Mouse (Mus musculus): ENCODE data around the gene Ttc30a1.

Ttc30a1 gene

GRCm38 (mm10) chr2:75981440-75982081 lies at the start of gene Ttc30a1:
Ttc30a1 (minus strand) TSS chr2:75981967.
- in situ Hi-C loops (cut with MboI; ENCODE audit: unreplicated experiment in 2 of 2), result loop anchor here in 1 of 2 experiments (25.0 kb wide), 2 partner anchors 381 to 1731 kb away; partner anchors contain the start of genes Cyct and Rbm45

DNA sequence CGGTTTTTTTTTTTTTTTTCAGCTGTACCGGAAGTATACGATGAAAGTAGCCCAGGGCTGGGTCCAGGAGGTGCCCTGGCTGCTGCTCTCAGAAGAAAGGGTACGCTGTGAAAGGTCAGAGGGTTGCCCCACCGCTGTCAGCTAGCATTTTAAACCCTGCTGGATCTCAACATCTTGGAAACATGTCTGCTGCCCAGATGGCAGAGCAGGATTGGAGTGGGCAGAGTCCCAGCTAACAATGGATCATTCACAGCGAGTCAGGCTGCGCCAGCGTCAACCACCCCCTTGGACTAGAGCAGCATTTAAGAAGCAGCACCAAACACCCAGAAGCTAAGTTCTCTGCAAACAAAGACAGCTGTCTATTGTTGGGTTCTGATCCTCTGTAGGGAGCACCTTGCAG lies 48.3 kb upstream of the Ttc30a1 start:
- in situ Hi-C loops (cut with MboI; ENCODE audit: unreplicated experiment in 2 of 2), result no loop called here

DNA sequence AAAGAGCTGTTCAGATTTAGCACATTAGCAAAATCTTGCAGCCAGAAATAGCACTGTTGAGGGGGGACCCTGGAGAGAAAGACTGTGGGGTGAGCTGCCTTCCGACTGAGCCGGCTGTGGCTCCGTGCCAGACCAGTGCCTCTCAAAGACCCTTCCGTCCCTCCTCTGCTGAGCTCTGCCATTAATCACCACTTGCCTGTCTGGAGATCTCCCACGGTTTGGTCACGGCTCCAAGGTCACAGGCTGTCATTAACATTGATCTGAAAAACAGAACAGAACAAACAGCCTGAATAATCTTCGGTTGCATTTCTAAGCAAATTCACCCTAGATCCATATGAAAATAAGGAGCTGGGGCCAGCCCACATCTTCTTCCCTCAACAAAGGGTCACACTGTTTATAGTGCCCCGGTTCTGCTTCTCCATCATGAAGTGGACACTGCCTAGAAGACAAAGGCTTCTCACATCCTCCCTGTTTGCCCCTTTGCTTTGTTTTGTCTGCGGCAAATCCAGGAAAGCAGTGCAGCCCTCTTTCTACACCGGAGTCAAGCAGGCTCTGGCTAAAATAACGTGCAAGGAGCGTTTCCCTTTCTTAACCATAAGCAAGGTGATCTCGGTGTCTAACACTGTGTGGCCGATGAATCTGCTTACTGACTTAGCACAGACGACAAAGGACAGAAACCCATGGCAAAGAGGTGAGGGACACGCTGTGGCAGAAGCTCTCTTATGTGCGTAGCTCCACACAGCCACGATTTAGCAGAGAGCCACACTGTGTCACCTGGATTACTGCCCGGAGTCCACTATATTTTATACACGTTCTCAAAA lies 47.5 kb upstream of the Ttc30a1 start:
- in situ Hi-C loops (cut with MboI; ENCODE audit: unreplicated experiment in 2 of 2), result no loop called here

GRCm38 (mm10) chr2:76016890-76017289 lies 35.1 kb upstream of the Ttc30a1 start:
- in situ Hi-C loops (cut with MboI; ENCODE audit: unreplicated experiment in 2 of 2), result loop anchor here in 1 of 2 experiments (25.0 kb wide), 1 partner anchor 1280 kb away; the partner anchor contains the start of gene Gm28230

DNA sequence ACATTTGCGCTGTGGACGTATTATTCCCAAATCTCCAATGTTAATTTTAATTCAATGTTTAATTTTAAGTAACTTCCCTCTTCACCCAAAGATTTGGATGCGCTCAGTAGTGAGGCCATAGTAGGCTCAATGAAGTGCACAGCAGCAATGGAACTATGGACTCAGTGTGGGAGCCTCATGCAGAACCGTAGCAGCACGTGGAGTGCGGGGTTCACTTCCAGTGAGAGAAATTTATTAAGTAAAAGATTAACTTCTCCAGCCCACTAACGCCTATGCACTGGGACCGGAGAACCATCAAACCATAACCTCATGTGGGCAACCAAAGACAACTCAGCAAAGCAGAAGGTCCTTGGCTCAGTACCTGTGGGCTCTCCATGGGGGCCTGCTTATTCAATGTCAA lies 34.4 kb upstream of the Ttc30a1 start:
- in situ Hi-C loops (cut with MboI; ENCODE audit: unreplicated experiment in 2 of 2), result loop anchor here in 1 of 2 experiments (25.0 kb wide), 1 partner anchor 1279 kb away; the partner anchor contains the start of gene Gm28230

DNA sequence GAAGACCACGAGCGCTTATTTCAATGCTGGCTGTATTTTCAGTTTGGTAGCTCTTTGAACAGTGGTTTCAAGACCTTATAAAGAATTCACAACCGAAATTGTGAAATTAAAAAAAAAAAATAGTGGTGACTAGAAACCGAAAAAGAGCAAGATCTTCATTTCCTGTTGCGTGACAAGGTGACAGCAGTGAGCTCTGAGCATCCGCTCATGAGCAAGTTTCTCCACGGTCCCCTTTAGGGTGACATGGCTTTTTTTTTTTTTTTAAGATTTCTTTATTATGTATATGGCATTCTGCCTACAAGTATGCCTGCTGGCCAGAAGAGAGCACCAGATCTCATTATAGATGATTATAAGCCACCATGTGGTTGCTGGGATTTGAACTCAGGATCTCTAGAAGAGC lies 33.7 kb upstream of the Ttc30a1 start:
- in situ Hi-C loops (cut with MboI; ENCODE audit: unreplicated experiment in 2 of 2), result loop anchor here in 1 of 2 experiments (25.0 kb wide), 1 partner anchor 1278 kb away; the partner anchor contains the start of gene Gm28230

DNA sequence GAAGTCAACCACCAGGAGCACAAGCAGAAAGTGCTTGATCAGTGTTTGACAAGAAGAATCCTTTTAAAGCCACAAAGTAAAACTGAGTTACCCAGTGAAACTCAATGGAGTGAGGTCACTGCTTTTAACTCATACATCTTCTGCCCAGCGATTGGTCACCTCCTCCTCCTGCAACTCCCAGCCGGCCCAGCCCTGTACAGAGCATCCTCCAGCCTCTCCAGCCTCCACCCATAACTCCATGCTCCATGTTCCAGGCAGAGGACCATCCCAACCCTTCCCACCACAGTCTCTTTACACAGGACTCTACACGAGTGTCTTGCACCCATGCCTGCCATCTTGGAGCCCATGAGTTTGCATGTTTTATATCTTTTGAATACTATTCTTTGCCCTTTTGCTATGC lies 32.9 kb upstream of the Ttc30a1 start:
- in situ Hi-C loops (cut with MboI; ENCODE audit: unreplicated experiment in 2 of 2), result loop anchor here in 1 of 2 experiments (25.0 kb wide), 1 partner anchor 1277 kb away; the partner anchor contains the start of gene Gm28230

GRCm38 (mm10) chr2:76006194-76006593 lies 24.4 kb upstream of the Ttc30a1 start:
- in situ Hi-C loops (cut with MboI; ENCODE audit: unreplicated experiment in 2 of 2), result loop anchor here in 1 of 2 experiments (25.0 kb wide), 1 partner anchor 1269 kb away; the partner anchor contains the start of gene Gm28230

GRCm38 (mm10) chr2:76002899-76003298 lies 21.1 kb upstream of the Ttc30a1 start:
- in situ Hi-C loops (cut with MboI; ENCODE audit: unreplicated experiment in 2 of 2), result loop anchor here in 1 of 2 experiments (25.0 kb wide), 1 partner anchor 1266 kb away; the partner anchor contains the start of gene Gm28230

DNA sequence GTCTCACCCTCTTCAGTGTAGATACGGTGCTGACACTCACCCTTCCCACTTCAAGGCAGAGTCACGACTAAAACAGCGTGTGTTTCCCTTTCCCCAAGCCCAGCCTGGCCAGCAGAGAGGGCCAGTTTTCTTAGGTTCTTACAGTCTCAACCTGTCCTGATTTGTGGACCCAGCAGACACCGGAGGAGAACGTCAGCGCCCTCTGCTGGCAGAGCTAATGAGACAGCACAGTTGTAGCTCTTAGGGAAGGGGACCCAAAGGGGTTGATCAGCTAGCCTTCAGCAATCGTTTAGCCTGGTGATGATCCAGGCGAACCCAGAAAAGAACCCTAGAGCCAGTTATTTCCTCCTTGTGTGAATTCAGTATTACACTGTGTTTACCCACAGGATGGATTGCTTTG lies 19.6 kb upstream of the Ttc30a1 start:
- in situ Hi-C loops (cut with MboI; ENCODE audit: unreplicated experiment in 2 of 2), result loop anchor here in 1 of 2 experiments (25.0 kb wide), 1 partner anchor 1264 kb away; the partner anchor contains the start of gene Gm28230

GRCm38 (mm10) chr2:75999636-76000035 lies 17.9 kb upstream of the Ttc30a1 start:
- in situ Hi-C loops (cut with MboI; ENCODE audit: unreplicated experiment in 2 of 2), result loop anchor here (25.0 kb wide), 3 partner anchors 363 to 1713 kb away; partner anchors contain the start of genes Cyct (in 1 of the 2), Gm28230 (in 1 of the 2) and Rbm45 (in 1 of the 2)

GRCm38 (mm10) chr2:75998692-75999091 lies 16.9 kb upstream of the Ttc30a1 start:
- in situ Hi-C loops (cut with MboI; ENCODE audit: unreplicated experiment in 2 of 2), result loop anchor here in 1 of 2 experiments (25.0 kb wide), 2 partner anchors 364 to 1714 kb away; partner anchors contain the start of genes Cyct and Rbm45

- in situ Hi-C loops (cut with MboI; ENCODE audit: unreplicated experiment in 2 of 2), result loop anchor here in 1 of 2 experiments (25.0 kb wide), 2 partner anchors 365 to 1715 kb away; partner anchors contain the start of genes Cyct and Rbm45
Measured at GRCm38 (mm10) chr2:75997726-75998125, 16.0 kb upstream of the Ttc30a1 start.

- in situ Hi-C loops (cut with MboI; ENCODE audit: unreplicated experiment in 2 of 2), result loop anchor here in 1 of 2 experiments (25.0 kb wide), 2 partner anchors 367 to 1717 kb away; partner anchors contain the start of genes Cyct and Rbm45
Measured at GRCm38 (mm10) chr2:75994841-75995240, 13.1 kb upstream of the Ttc30a1 start.

DNA sequence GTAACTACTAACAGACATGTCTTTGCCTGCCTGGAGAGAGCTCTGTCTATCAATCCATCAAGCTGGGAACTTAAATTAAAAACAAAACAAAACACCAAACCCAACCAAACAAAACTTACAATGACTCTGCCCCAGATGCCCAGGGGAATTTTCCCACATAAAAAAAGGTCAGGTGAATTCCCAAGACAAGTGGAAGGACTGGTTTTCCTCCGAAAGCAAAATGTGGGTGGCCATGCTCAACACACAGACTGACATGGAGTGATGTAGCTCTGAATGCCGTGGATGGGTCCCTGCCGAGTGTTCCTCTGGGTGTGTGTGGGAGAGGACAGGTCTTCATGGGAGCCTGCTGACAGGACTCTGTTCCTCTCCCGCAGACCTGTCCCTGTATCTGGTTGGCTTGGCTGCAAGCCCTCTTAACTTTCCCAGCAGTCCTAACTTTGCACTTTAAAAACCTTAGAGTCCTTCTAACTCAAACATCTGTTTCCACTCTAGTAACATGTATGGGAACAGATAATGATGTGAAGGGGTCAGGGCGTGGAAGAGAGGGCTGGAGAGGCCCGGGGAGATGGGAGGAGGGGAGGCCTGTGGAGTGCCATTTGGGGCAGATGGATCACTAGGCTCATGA lies 9.9 kb upstream of the Ttc30a1 start:
- in situ Hi-C loops (cut with MboI; ENCODE audit: unreplicated experiment in 2 of 2), result loop anchor here in 1 of 2 experiments (25.0 kb wide), 2 partner anchors 371 to 1721 kb away; partner anchors contain the start of genes Cyct and Rbm45

DNA sequence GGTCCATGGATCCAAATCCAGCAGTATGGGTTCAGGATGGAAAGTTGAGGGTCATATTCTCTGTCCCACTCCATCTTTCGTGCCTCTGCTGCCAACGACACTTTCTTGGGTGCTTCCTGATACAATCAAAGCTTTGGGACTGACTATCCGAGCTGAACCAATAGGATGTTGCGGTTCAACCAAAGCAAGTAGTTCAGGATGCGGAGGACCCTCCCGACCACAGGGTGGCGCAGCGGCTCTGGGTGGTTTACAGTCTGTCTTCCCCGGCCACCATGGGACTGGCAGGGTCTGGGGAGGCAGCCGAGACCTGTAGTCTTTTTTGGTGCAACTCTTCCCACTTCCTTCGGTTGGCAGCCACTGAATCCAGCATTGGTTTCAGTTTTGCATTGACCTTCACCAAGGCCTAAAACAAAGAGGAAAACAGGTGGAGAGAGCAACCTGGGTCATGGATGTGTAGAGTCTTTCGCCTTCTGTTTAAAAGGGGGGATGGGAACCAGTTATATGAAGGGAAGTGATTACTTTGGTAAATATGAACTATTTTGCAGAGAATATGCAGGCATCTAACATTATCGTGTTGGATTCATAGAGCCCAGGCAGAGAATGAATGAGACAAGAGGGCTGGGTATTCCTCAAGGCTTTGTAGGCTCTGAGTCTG lies 9.2 kb upstream of the Ttc30a1 start:
- in situ Hi-C loops (cut with MboI; ENCODE audit: unreplicated experiment in 2 of 2), result loop anchor here in 1 of 2 experiments (25.0 kb wide), 2 partner anchors 371 to 1721 kb away; partner anchors contain the start of genes Cyct and Rbm45

GRCm38 (mm10) chr2:75989694-75990093 lies 7.9 kb upstream of the Ttc30a1 start:
- in situ Hi-C loops (cut with MboI; ENCODE audit: unreplicated experiment in 2 of 2), result loop anchor here in 1 of 2 experiments (25.0 kb wide), 2 partner anchors 373 to 1723 kb away; partner anchors contain the start of genes Cyct and Rbm45

DNA sequence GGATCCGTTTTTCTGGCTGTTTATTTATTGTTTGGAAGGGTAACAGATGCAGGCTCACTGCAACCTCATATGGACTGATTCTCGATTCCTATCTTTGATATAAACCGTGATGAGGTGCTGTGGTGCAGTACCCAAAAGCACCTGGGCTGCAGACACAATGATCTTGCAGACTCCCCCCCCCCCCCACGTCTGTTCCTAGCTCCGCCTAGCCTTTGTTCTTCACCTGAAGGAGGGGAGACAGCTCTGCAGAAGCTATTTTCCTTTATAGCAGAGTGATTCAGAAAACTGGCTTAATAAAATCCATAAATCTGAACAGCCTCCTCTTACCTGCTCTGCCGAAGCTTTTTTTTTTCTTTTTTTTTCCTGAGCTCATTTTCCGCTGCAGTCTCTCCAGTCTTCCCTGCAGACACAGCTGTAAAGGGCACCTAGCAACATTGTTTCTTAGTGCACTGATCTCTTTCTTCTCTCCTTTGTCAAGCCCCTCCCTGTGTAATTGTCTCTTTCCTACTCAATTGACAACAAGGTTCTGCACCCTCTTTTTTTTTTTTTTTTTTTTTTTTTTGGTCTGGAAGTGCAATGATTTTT lies 7.1 kb upstream of the Ttc30a1 start:
- in situ Hi-C loops (cut with MboI; ENCODE audit: unreplicated experiment in 2 of 2), result loop anchor here in 1 of 2 experiments (25.0 kb wide), 2 partner anchors 373 to 1723 kb away; partner anchors contain the start of genes Cyct and Rbm45

GRCm38 (mm10) chr2:75988378-75988777 lies 6.6 kb upstream of the Ttc30a1 start:
- in situ Hi-C loops (cut with MboI; ENCODE audit: unreplicated experiment in 2 of 2), result loop anchor here in 1 of 2 experiments (25.0 kb wide), 2 partner anchors 374 to 1724 kb away; partner anchors contain the start of genes Cyct and Rbm45
